Mouse (Mus musculus): ENCODE measurements around the gene 2410015M20Rik. TPM values are rescaled to one million over a fixed set of nuclear protein-coding genes. Genes with fewer than 3 reads are reported as not detected.

Gene 2410015M20Rik
- polyA plus RNA-seq, 1 experiment from 2014 or later: 221 TPM

- Histone ChIP-seq H3K36me3 (ENCODE audit: control insufficient read depth, insufficient read depth, low read length) (peaks cover 91% of the 10 kb centered on the region), H3K4me3 (ENCODE audit: low read length) (no peak overlapping the region), H3K27me3 (replicated peaks; ENCODE audit: control insufficient read depth, insufficient read depth, low read length) (no peaks in the 10 kb centered on the region), H3K27ac (ENCODE audit: low read depth, low read length) (no peak overlapping the region), H3K9me3 (ENCODE audit: control insufficient read depth, low read length) (no peaks in the 10 kb centered on the region), H3K9ac (ENCODE audit: low read depth, low read length) (no peak overlapping the region), H3K4me1 (ENCODE audit: control insufficient read depth, insufficient read depth, low read depth, low read length) (no peaks in the 10 kb centered on the region), H3K4me2 (ENCODE audit: low read length) (no peak overlapping the region)
- 96% methylated on average over 29 of the region's 29 CpGs for WGBS
- no peak for ATAC-seq
Observed at GRCm38 (mm10) chr17:56566293-56566692, 43.3 kb downstream of the 2410015M20Rik start.

- no peak for ATAC-seq
- no peak overlapping the region for H3K27ac ChIP-seq (ENCODE audit: low read depth, low read length)
- 91% methylated on average over 2 of the region's 2 CpGs for WGBS
- no peaks in the 10 kb centered on the region for H3K9me3 ChIP-seq (ENCODE audit: control insufficient read depth, low read length)
- no peak overlapping the region for H3K4me3 ChIP-seq (ENCODE audit: low read length)
- no peak overlapping the region for H3K9ac ChIP-seq (ENCODE audit: low read depth, low read length)
- H3K36me3 ChIP-seq (ENCODE audit: control insufficient read depth, insufficient read depth, low read length): peaks cover 52% of the 10 kb centered on the region
- no peak overlapping the region for H3K4me2 ChIP-seq (ENCODE audit: low read length)
- no peaks in the 10 kb centered on the region for H3K4me1 ChIP-seq (ENCODE audit: control insufficient read depth, insufficient read depth, low read depth, low read length)
- H3K27me3 ChIP-seq (replicated peaks; ENCODE audit: control insufficient read depth, insufficient read depth, low read length): no peaks in the 10 kb centered on the region
Observed at GRCm38 (mm10) chr17:56561866-56562265, 47.7 kb downstream of the 2410015M20Rik start.

DNA sequence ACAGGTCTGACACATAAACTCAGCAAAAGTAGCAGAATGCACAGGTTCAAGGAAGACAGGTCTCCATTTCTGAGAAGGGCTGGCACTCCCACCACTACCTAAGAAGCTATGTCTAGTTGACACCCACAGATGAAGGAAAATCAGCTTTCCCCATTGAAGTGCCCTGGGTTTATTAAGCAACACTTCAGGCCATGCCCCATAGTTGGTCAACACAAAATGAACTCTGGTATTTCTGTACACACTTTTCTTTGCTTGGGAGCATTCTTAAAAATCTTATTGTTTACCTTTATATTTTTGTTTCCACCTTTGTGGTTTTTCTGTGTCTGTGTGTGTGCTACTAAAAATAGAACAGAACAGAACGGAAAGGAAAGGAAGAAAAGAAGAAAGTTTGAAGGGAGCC, 49.4 kb downstream of the 2410015M20Rik start:
- ATAC-seq: no peak
- H3K9me3 ChIP-seq (ENCODE audit: control insufficient read depth, low read length): no peaks in the 10 kb centered on the region
- peaks cover 36% of the 10 kb centered on the region for H3K36me3 ChIP-seq (ENCODE audit: control insufficient read depth, insufficient read depth, low read length)
- 77% methylated on average over 1 of the region's 1 CpGs for WGBS
- no peak overlapping the region for H3K9ac ChIP-seq (ENCODE audit: low read depth, low read length)
- H3K27me3 ChIP-seq (replicated peaks; ENCODE audit: control insufficient read depth, insufficient read depth, low read length): no peaks in the 10 kb centered on the region
- no peaks in the 10 kb centered on the region for H3K4me1 ChIP-seq (ENCODE audit: control insufficient read depth, insufficient read depth, low read depth, low read length)
- H3K4me3 ChIP-seq (ENCODE audit: low read length): no peak overlapping the region
- no peak overlapping the region for H3K27ac ChIP-seq (ENCODE audit: low read depth, low read length)
- H3K4me2 ChIP-seq (ENCODE audit: low read length): no peak overlapping the region

DNA sequence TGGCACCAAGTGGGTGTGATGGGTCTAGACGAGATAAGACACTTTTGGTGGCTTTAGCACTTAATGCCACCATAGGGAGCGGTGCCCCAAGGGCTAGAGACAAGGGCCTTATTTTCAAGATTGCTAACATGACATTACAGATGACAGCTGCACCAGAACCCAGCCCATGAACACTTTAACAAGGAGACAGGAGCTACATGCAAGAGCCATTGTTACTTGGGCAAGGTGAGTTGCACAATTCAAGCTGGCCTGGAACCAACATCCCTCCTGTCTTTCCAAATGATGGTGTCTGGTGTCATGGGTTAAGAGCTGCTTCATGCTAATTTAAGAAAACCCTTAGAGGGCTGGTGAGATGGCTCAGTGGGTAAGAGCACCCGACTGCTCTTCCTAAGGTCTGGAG, 50.2 kb downstream of the 2410015M20Rik start:
- WGBS: 80% methylated on average over 3 of the region's 3 CpGs
- Histone ChIP-seq H3K36me3 (ENCODE audit: control insufficient read depth, insufficient read depth, low read length) (peaks cover 28% of the 10 kb centered on the region), H3K4me2 (ENCODE audit: low read length) (no peak overlapping the region), H3K27me3 (replicated peaks; ENCODE audit: control insufficient read depth, insufficient read depth, low read length) (no peaks in the 10 kb centered on the region), H3K9me3 (ENCODE audit: control insufficient read depth, low read length) (no peaks in the 10 kb centered on the region), H3K4me1 (ENCODE audit: control insufficient read depth, insufficient read depth, low read depth, low read length) (no peaks in the 10 kb centered on the region), H3K4me3 (ENCODE audit: low read length) (no peak overlapping the region), H3K9ac (ENCODE audit: low read depth, low read length) (no peak overlapping the region), H3K27ac (ENCODE audit: low read depth, low read length) (no peak overlapping the region)
- no peak for ATAC-seq

- Histone ChIP-seq H3K9ac (ENCODE audit: low read depth, low read length) (no peak overlapping the region), H3K27ac (ENCODE audit: low read depth, low read length) (no peak overlapping the region), H3K4me1 (ENCODE audit: control insufficient read depth, insufficient read depth, low read depth, low read length) (no peaks in the 10 kb centered on the region)
Observed at GRCm38 (mm10) chr17:56558448-56558847, 51.1 kb downstream of the 2410015M20Rik start.

More at GRCm38 (mm10) chr17:56558448-56558847, 51.1 kb downstream of the 2410015M20Rik start:
- H3K4me3 ChIP-seq (ENCODE audit: low read length): no peak overlapping the region
- peak; percentile 76 for ATAC-seq
- no peak overlapping the region for H3K4me2 ChIP-seq (ENCODE audit: low read length)
- H3K36me3 ChIP-seq (ENCODE audit: control insufficient read depth, insufficient read depth, low read length): peaks cover 20% of the 10 kb centered on the region
- no peaks in the 10 kb centered on the region for H3K27me3 ChIP-seq (replicated peaks; ENCODE audit: control insufficient read depth, insufficient read depth, low read length)
- H3K9me3 ChIP-seq (ENCODE audit: control insufficient read depth, low read length): no peaks in the 10 kb centered on the region
- WGBS: 18% methylated on average over 3 of the region's 3 CpGs

Other genes with a start within 250 kb of the 2410015M20Rik start
- 229 and 264 TPM in 2 replicates for gene Ptprs, start 133.3 kb downstream of the 2410015M20Rik start, polyA plus RNA-seq (2015; fragmentation: Nextera tagmentation; extraction: Ambion mirVana)
- not detected in 2 replicates for gene Znrf4, start 97.3 kb downstream of the 2410015M20Rik start, polyA plus RNA-seq (2015; fragmentation: Nextera tagmentation; extraction: Ambion mirVana)
- gene Gm20219, start 55.4 kb downstream of the 2410015M20Rik start, polyA plus RNA-seq (2015; fragmentation: Nextera tagmentation; extraction: Ambion mirVana): 0.95 and 1.1 TPM in 2 replicates
- gene Safb2, start 25.2 kb downstream of the 2410015M20Rik start, polyA plus RNA-seq (2015; fragmentation: Nextera tagmentation; extraction: Ambion mirVana): 56.7 and 66.1 TPM in 2 replicates
- gene Safb, start 24.9 kb downstream of the 2410015M20Rik start, polyA plus RNA-seq (2015; fragmentation: Nextera tagmentation; extraction: Ambion mirVana): 95.5 and 109 TPM in 2 replicates
- 823 and 876 TPM in 2 replicates for gene Rpl36, start 3.6 kb upstream of the 2410015M20Rik start, polyA plus RNA-seq (2015; fragmentation: Nextera tagmentation; extraction: Ambion mirVana)
- 45.4 and 45.7 TPM in 2 replicates for gene Lonp1, start 17.1 kb upstream of the 2410015M20Rik start, polyA plus RNA-seq (2015; fragmentation: Nextera tagmentation; extraction: Ambion mirVana)
- 1.6 and 1.7 TPM in 2 replicates for gene Catsperd, start 18.4 kb upstream of the 2410015M20Rik start, polyA plus RNA-seq (2015; fragmentation: Nextera tagmentation; extraction: Ambion mirVana)
- gene Ranbp3, start 63.5 kb upstream of the 2410015M20Rik start, polyA plus RNA-seq (2015; fragmentation: Nextera tagmentation; extraction: Ambion mirVana): 100 and 110 TPM in 2 replicates
- gene Ndufa11, start 108.0 kb upstream of the 2410015M20Rik start, polyA plus RNA-seq (2015; fragmentation: Nextera tagmentation; extraction: Ambion mirVana): 565 and 621 TPM in 2 replicates
- 15.1 and 16.6 TPM in 2 replicates for gene Vmac, start 108.3 kb upstream of the 2410015M20Rik start, polyA plus RNA-seq (2015; fragmentation: Nextera tagmentation; extraction: Ambion mirVana)
- gene Nrtn, start 147.8 kb upstream of the 2410015M20Rik start, polyA plus RNA-seq (2015; fragmentation: Nextera tagmentation; extraction: Ambion mirVana): 2.4 and 2.5 TPM in 2 replicates
- 97.3 and 99.9 TPM in 2 replicates for gene Dus3l, start 155.0 kb upstream of the 2410015M20Rik start, polyA plus RNA-seq (2015; fragmentation: Nextera tagmentation; extraction: Ambion mirVana)
- 0.60 and 1.0 TPM in 2 replicates for gene Prr22, start 160.5 kb upstream of the 2410015M20Rik start, polyA plus RNA-seq (2015; fragmentation: Nextera tagmentation; extraction: Ambion mirVana)
- 4.9 and 6.5 TPM in 2 replicates for gene Rfx2, start 221.2 kb upstream of the 2410015M20Rik start, polyA plus RNA-seq (2015; fragmentation: Nextera tagmentation; extraction: Ambion mirVana)